Mouse (Mus musculus) neural tube, embryonic 12.5 days (tissue): Measurements from ENCODE around the gene Gcfc2. TPM values are rescaled to one million over a fixed set of nuclear protein-coding genes. Genes with fewer than 3 reads are reported as not detected.

Source experiments
- ATAC-seq: fragments of 200-750 bp; cut with Nextera tagmentation; 2 replicates; pipeline ENCODE4 v1.8.0; 2017; ENCODE audit warnings: low read depth, mild to moderate bottlenecking, moderate TSS enrichment, moderate library complexity; ENCODE audit not compliant: low FRiP score
- H3K27ac ChIP-seq: fragments of 300-500 bp; sonication (generic); 2 replicates; pipeline ENCODE4 v1.5.1; 2016
- H3K27me3 ChIP-seq: fragments of 300-500 bp; sonication (generic); replicated peaks from 2 replicates; pipeline ENCODE4 v1.6.1; 2016; ENCODE audit warnings: mild to moderate bottlenecking
- H3K36me3 ChIP-seq: fragments of 300-500 bp; sonication (generic); 2 replicates; pipeline ENCODE4 v1.6.1; 2016; ENCODE audit warnings: mild to moderate bottlenecking
- H3K4me1 ChIP-seq: fragments of 300-500 bp; sonication (generic); 2 replicates; pipeline ENCODE4 v1.6.1; 2016
- H3K4me2 ChIP-seq: fragments of 300-500 bp; sonication (generic); replicated peaks from 2 replicates; pipeline ENCODE4 v1.6.1; 2016; ENCODE audit warnings: mild to moderate bottlenecking
- H3K4me3 ChIP-seq: fragments of 300-500 bp; sonication (generic); 2 replicates; pipeline ENCODE4 v1.5.1; 2016
- H3K9ac ChIP-seq: fragments of 300-500 bp; sonication (generic); 2 replicates; pipeline ENCODE4 v1.6.1; 2016; ENCODE audit warnings: mild to moderate bottlenecking
- H3K9me3 ChIP-seq: fragments of 300-500 bp; sonication (generic); 2 replicates; pipeline ENCODE4 v1.6.1; 2016; ENCODE audit warnings: mild to moderate bottlenecking
- WGBS: fragments of 180-500 bp; shearing (Covaris S2); methylation state at CpG from one replicate; pipeline ENCODE4 v1.1.7; 2016; 5-methylcytosine and 5-hydroxymethylcytosine counted together
- microRNA counts: library from miRNA; unstranded; fragments of <30 nt; microRNA quantifications from one replicate; lab custom pipeline; 2017
- microRNA-seq: library from miRNA; unstranded; fragments of <30 nt; microRNA quantifications from one replicate; pipeline ENCODE4, GENCODE M21; 2017
- polyA plus RNA-seq: library from polyadenylated mRNA; unstranded; fragments of >200 nt; fragmentation: Nextera tagmentation; extraction: Ambion mirVana; gene quantifications from 2 replicates; pipeline ENCODE4 v1.2.1, GENCODE M21; 2016

The Gcfc2 gene
- polyA plus RNA-seq, 1 experiment from 2014 or later = 13.9 TPM

DNA sequence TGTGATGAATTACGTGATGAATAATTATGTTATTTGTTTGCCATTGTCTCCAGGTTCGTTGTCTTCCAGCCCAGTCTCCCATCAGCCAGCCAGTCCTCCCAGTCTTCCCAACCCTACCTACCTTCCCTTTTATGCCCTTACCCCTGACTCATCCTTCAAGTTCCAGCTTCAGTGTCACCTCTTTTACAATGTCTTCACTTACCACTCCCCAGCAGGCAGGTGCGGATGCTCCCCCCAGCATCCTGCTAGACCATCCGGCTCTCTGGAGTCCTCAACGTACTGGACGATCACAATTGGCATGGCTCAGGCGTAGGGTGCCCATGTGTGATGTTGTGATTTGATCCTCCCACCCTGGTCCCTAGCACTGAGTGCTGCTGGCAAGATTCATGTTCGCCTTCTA lies 62.7 kb downstream of the Gcfc2 start:
- H3K9ac ChIP-seq = no peak overlapping the region
- H3K4me2 ChIP-seq = no peak overlapping the region
- no peaks in the 10 kb centered on the region for H3K36me3 ChIP-seq
- ATAC-seq = no peak
- H3K27me3 ChIP-seq = no peaks in the 10 kb centered on the region
- whole genome bisulfite sequencing = 89% methylated on average over 8 of the region's 8 CpGs
- no peaks in the 10 kb centered on the region for H3K9me3 ChIP-seq
- no peak overlapping the region for H3K27ac ChIP-seq
- no peaks in the 10 kb centered on the region for H3K4me1 ChIP-seq
- no peak overlapping the region for H3K4me3 ChIP-seq

- ATAC-seq = no peak
- H3K9me3 ChIP-seq = no peaks in the 10 kb centered on the region
- H3K4me2 ChIP-seq = no peak overlapping the region
Measured at GRCm38 (mm10) chr6:81986599-81986998, 63.1 kb downstream of the Gcfc2 start.

GRCm38 (mm10) chr6:81987010-81987409 lies 63.5 kb downstream of the Gcfc2 start:
- H3K27ac ChIP-seq = no peak overlapping the region
- no peak overlapping the region for H3K4me2 ChIP-seq
- H3K9ac ChIP-seq = no peak overlapping the region
- H3K36me3 ChIP-seq = no peaks in the 10 kb centered on the region
- no peak overlapping the region for H3K4me3 ChIP-seq
- H3K9me3 ChIP-seq = no peaks in the 10 kb centered on the region
- H3K27me3 ChIP-seq = no peaks in the 10 kb centered on the region
- H3K4me1 ChIP-seq = no peaks in the 10 kb centered on the region
- 5% methylated on average over 9 of the region's 9 CpGs for WGBS
- peak; percentile 74 for ATAC-seq

More at GRCm38 (mm10) chr6:81986599-81986998, 63.1 kb downstream of the Gcfc2 start:
- no peak overlapping the region for H3K4me3 ChIP-seq
- H3K27ac ChIP-seq = no peak overlapping the region
- WGBS = 63% methylated on average over 5 of the region's 5 CpGs
- no peaks in the 10 kb centered on the region for H3K4me1 ChIP-seq
- H3K27me3 ChIP-seq = no peaks in the 10 kb centered on the region
- H3K36me3 ChIP-seq = no peaks in the 10 kb centered on the region
- no peak overlapping the region for H3K9ac ChIP-seq

DNA sequence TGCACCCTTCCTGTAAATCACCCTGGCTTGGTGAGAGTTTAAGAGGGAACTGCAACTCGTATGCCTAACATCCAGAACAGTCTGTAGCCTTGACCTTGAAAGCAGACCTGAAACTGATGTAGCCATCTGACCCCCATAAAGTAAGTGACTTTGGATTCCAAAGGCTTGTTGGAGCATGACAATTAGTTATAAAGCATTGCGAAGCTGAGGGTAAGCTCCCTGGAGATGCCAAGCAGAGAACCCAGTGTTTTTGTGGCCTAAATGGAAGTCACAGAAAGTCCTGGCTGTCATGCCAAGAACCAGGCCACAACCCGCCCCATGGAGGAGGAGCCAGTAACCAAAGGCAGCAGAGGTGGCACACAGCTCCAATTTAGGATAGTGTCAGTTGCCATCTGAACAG lies 64.1 kb downstream of the Gcfc2 start:
- H3K36me3 ChIP-seq = no peaks in the 10 kb centered on the region
- no peak overlapping the region for H3K9ac ChIP-seq
- 48% methylated on average over 3 of the region's 3 CpGs for WGBS
- H3K4me2 ChIP-seq = no peak overlapping the region
- H3K9me3 ChIP-seq = no peaks in the 10 kb centered on the region
- ATAC-seq = no peak
- H3K27ac ChIP-seq = no peak overlapping the region
- H3K4me3 ChIP-seq = no peak overlapping the region
- H3K4me1 ChIP-seq = no peaks in the 10 kb centered on the region
- H3K27me3 ChIP-seq = no peaks in the 10 kb centered on the region

DNA sequence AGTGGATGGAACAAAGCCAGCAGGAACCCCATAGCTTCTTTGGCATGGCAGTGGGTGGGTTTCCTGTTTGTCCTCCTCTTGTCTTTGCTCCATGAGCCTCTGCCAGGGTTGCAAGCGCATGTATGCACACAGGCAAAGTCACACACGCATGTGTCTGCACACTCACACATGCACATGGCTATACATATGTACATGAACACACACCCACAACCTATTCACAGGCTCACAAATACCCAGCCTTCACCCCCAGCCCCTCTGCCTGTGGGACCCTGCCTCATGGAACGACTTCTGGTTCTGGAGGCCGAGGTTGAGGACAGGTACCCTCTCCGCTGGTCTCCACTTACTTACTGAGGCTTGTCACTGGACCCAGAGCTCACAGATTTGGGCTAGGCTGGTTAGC lies 64.9 kb downstream of the Gcfc2 start:
- H3K9me3 ChIP-seq = no peaks in the 10 kb centered on the region
- H3K27ac ChIP-seq = no peak overlapping the region
- ATAC-seq = no peak
- 93% methylated on average over 5 of the region's 5 CpGs for WGBS
- no peaks in the 10 kb centered on the region for H3K4me1 ChIP-seq
- no peaks in the 10 kb centered on the region for H3K27me3 ChIP-seq
- H3K36me3 ChIP-seq = no peaks in the 10 kb centered on the region
- H3K4me3 ChIP-seq = no peak overlapping the region
- H3K4me2 ChIP-seq = no peak overlapping the region
- no peak overlapping the region for H3K9ac ChIP-seq

- H3K4me1 ChIP-seq = no peaks in the 10 kb centered on the region
- no peaks in the 10 kb centered on the region for H3K36me3 ChIP-seq
- no peak overlapping the region for H3K27ac ChIP-seq
- H3K4me2 ChIP-seq = no peak overlapping the region
- ATAC-seq = no peak
- no peaks in the 10 kb centered on the region for H3K27me3 ChIP-seq
- no peaks in the 10 kb centered on the region for H3K9me3 ChIP-seq
- H3K9ac ChIP-seq = no peak overlapping the region
- no peak overlapping the region for H3K4me3 ChIP-seq
- 60% methylated on average over 20 of the region's 20 CpGs for WGBS
Measured at GRCm38 (mm10) chr6:81990049-81990810, 66.8 kb downstream of the Gcfc2 start.

MicroRNA genes within 50 kb of the gene (microRNA counts, 519-probe panel; counts per million panel counts)
- 342 counts per million, percentile 67 among the panel's probes with 10 or more counts for microRNA mmu-miR-468 (lab: Ali Mortazavi, UCI)

Small RNAs within 50 kb of the gene (microRNA-seq; reads per million reads assigned to microRNA genes)
- not detected for gene Mir468
- gene Mir7232 = not detected

Other genes with a start within 250 kb of the Gcfc2 start
- gene Mrpl19, start 42.3 kb downstream of the Gcfc2 start, polyA plus RNA-seq = 45.8 and 49.6 TPM in 2 replicates
- 2.5 and 3.0 TPM in 2 replicates for gene Eva1a, start 117.4 kb downstream of the Gcfc2 start, polyA plus RNA-seq